Mouse (Mus musculus) neural tube, embryonic 11.5 days (tissue): Measurements from ENCODE around the gene Tmem247. TPM values are rescaled to one million over a fixed set of nuclear protein-coding genes. Genes with fewer than 3 reads are reported as not detected.

Experiments used
- ATAC-seq: fragments of 200-750 bp; cut with Nextera tagmentation; 2 replicates; pipeline ENCODE4 v1.8.0; 2017; ENCODE audit warnings: moderate number of reproducible peaks, mild to moderate bottlenecking, moderate TSS enrichment, moderate library complexity; ENCODE audit not compliant: insufficient read depth, low FRiP score, low TSS enrichment
- DNase-seq: peaks from one replicate; pipeline ENCODE4 v3.0.0-alpha.2; 2015; ENCODE audit warnings: low spot score
- H3K27ac ChIP-seq: fragments of 300-500 bp; sonication (generic); 2 replicates; pipeline ENCODE4 v1.5.1; 2014; ENCODE audit warnings: low read depth, mild to moderate bottlenecking, low read length
- H3K27me3 ChIP-seq: fragments of 300-500 bp; sonication (generic); 2 replicates; pipeline ENCODE4 v1.6.1; 2014; ENCODE audit warnings: mild to moderate bottlenecking, low read length, mixed read lengths; ENCODE audit not compliant: control insufficient read depth, insufficient read depth
- H3K36me3 ChIP-seq: fragments of 300-500 bp; sonication (generic); 2 replicates; pipeline ENCODE4 v1.6.1; 2014; ENCODE audit warnings: mild to moderate bottlenecking, low read length, moderate library complexity, mixed read lengths; ENCODE audit not compliant: control insufficient read depth, insufficient read depth
- H3K4me1 ChIP-seq: fragments of 300-500 bp; sonication (generic); 2 replicates; pipeline ENCODE4 v1.6.1; 2014; ENCODE audit warnings: low read length, mixed read lengths; ENCODE audit not compliant: control insufficient read depth, insufficient read depth
- H3K4me2 ChIP-seq: fragments of 300-500 bp; sonication (generic); 2 replicates; pipeline ENCODE4 v1.6.1; 2014; ENCODE audit warnings: low read depth, mild to moderate bottlenecking, moderate library complexity
- H3K4me3 ChIP-seq: fragments of 300-500 bp; sonication (generic); 2 replicates; pipeline ENCODE4 v1.5.1; 2014; ENCODE audit warnings: low read depth, low read length
- H3K9ac ChIP-seq: fragments of 300-500 bp; sonication (generic); 2 replicates; pipeline ENCODE4 v1.6.1; 2014; ENCODE audit warnings: mild to moderate bottlenecking, low read length
- H3K9me3 ChIP-seq: fragments of 300-500 bp; sonication (generic); 2 replicates; pipeline ENCODE4 v1.6.1; 2016; ENCODE audit warnings: low read length; ENCODE audit not compliant: control insufficient read depth
- WGBS: fragments of 180-500 bp; shearing (Covaris S2); extraction: QIAGEN DNeasy Blood & Tissue Kit; methylation state at CpG from one replicate; pipeline ENCODE4 v1.1.7; 2014; 5-methylcytosine and 5-hydroxymethylcytosine counted together
- polyA plus RNA-seq: library from polyadenylated mRNA; unstranded; fragments of >200 nt; fragmentation: Nextera tagmentation; extraction: Ambion mirVana; gene quantifications from 2 replicates; pipeline ENCODE4 v1.2.1, GENCODE M21; 2014

Gene Tmem247
- polyA plus RNA-seq, 1 experiment from 2014 or later = not detected

- 88% methylated on average over 5 of the region's 5 CpGs for WGBS
These were observed 17.3 kb upstream of the Tmem247 start for GRCm38 (mm10) chr17:86899821-86900220.

GRCm38 (mm10) chr17:86900564-86900963 is 16.6 kb upstream of the Tmem247 start:
- H3K27me3 ChIP-seq = no peaks in the 10 kb centered on the region
- ATAC-seq = no peak
- peaks cover 14% of the 10 kb centered on the region for H3K4me1 ChIP-seq
- WGBS = 88% methylated on average over 5 of the region's 5 CpGs
- DNase-seq = no peak
- no peaks in the 10 kb centered on the region for H3K36me3 ChIP-seq
- H3K27ac ChIP-seq = no peak overlapping the region
- no peak overlapping the region for H3K9ac ChIP-seq
- no peak overlapping the region for H3K4me2 ChIP-seq
- no peaks in the 10 kb centered on the region for H3K9me3 ChIP-seq
- no peak overlapping the region for H3K4me3 ChIP-seq

More at GRCm38 (mm10) chr17:86899821-86900220, 17.3 kb upstream of the Tmem247 start:
- ATAC-seq (no peak), DNase-seq (no peak)
- H3K27me3 ChIP-seq = no peaks in the 10 kb centered on the region
- peaks cover 11% of the 10 kb centered on the region for H3K4me1 ChIP-seq
- H3K9me3 ChIP-seq = no peaks in the 10 kb centered on the region
- no peak overlapping the region for H3K9ac ChIP-seq
- H3K36me3 ChIP-seq = no peaks in the 10 kb centered on the region
- H3K4me2 ChIP-seq = no peak overlapping the region
- H3K27ac ChIP-seq = no peak overlapping the region
- H3K4me3 ChIP-seq = no peak overlapping the region

GRCm38 (mm10) chr17:86902399-86903067 is 14.6 kb upstream of the Tmem247 start:
- no peak for ATAC-seq
- H3K9me3 ChIP-seq = no peaks in the 10 kb centered on the region
- no peak overlapping the region for H3K4me3 ChIP-seq
- no peak overlapping the region for H3K27ac ChIP-seq
- peaks cover 16% of the 10 kb centered on the region for H3K4me1 ChIP-seq
- DNase-seq = no peak
- H3K36me3 ChIP-seq = no peaks in the 10 kb centered on the region
- 93% methylated on average over 14 of the region's 14 CpGs for WGBS
- no peak overlapping the region for H3K4me2 ChIP-seq
- H3K9ac ChIP-seq = no peak overlapping the region
- no peaks in the 10 kb centered on the region for H3K27me3 ChIP-seq

- H3K9ac ChIP-seq = no peak overlapping the region
- ATAC-seq (peak; percentile 25; the same call in 1 of the 2 replicates), DNase-seq (peak; percentile 35)
- no peaks in the 10 kb centered on the region for H3K9me3 ChIP-seq
- H3K36me3 ChIP-seq = no peaks in the 10 kb centered on the region
- H3K27ac ChIP-seq = no peak overlapping the region
- no peaks in the 10 kb centered on the region for H3K27me3 ChIP-seq
- H3K4me2 ChIP-seq = no peak overlapping the region
- 27% methylated on average over 7 of the region's 7 CpGs for WGBS
- H3K4me3 ChIP-seq = no peak overlapping the region
- H3K4me1 ChIP-seq = peaks cover 16% of the 10 kb centered on the region
These were observed 13.6 kb upstream of the Tmem247 start for GRCm38 (mm10) chr17:86903596-86903995.

GRCm38 (mm10) chr17:86904206-86904605 is 12.9 kb upstream of the Tmem247 start:
- Histone ChIP-seq H3K27me3 (no peaks in the 10 kb centered on the region), H3K36me3 (no peaks in the 10 kb centered on the region), H3K4me3 (no peak overlapping the region), H3K27ac (no peak overlapping the region), H3K9me3 (no peaks in the 10 kb centered on the region), H3K9ac (no peak overlapping the region), H3K4me2 (no peak overlapping the region), H3K4me1 (peaks cover 16% of the 10 kb centered on the region)
- 64% methylated on average over 3 of the region's 3 CpGs for WGBS
- no peak for DNase-seq
- no peak for ATAC-seq

- H3K27me3 ChIP-seq = no peaks in the 10 kb centered on the region
- no peaks in the 10 kb centered on the region for H3K9me3 ChIP-seq
- peak; percentile 67 for DNase-seq
- H3K4me2 ChIP-seq = peak overlapping the region; percentile 17; the same call in 1 of the 2 replicates
- 0 out of 2 replicates have a peak overlapping the region, but pooled peaks have one; percentile 14 for H3K27ac ChIP-seq
- peak; percentile 43 for ATAC-seq
- no peak overlapping the region for H3K9ac ChIP-seq
- H3K4me1 ChIP-seq = peaks cover 16% of the 10 kb centered on the region
- WGBS = 25% methylated on average over 19 of the region's 19 CpGs
- H3K36me3 ChIP-seq = no peaks in the 10 kb centered on the region
- H3K4me3 ChIP-seq = no peak overlapping the region
These were observed 11.6 kb upstream of the Tmem247 start for GRCm38 (mm10) chr17:86905297-86906135.

- peak overlapping the region; percentile 17; the same call in 1 of the 2 replicates for H3K4me2 ChIP-seq
- no peaks in the 10 kb centered on the region for H3K36me3 ChIP-seq
- WGBS = 3% methylated on average over 9 of the region's 9 CpGs
- DNase-seq (peak; percentile 84), ATAC-seq (peak; percentile 7; the same call in 1 of the 2 replicates)
- H3K27me3 ChIP-seq = no peaks in the 10 kb centered on the region
- H3K27ac ChIP-seq = no peak overlapping the region
- H3K4me1 ChIP-seq = peaks cover 16% of the 10 kb centered on the region
- H3K4me3 ChIP-seq = no peak overlapping the region
- H3K9me3 ChIP-seq = no peaks in the 10 kb centered on the region
- H3K9ac ChIP-seq = no peak overlapping the region
These were observed 11.0 kb upstream of the Tmem247 start for GRCm38 (mm10) chr17:86906136-86906461.

GRCm38 (mm10) chr17:86906601-86907000 is 10.5 kb upstream of the Tmem247 start:
- Histone ChIP-seq H3K4me2 (no peak overlapping the region), H3K9me3 (no peaks in the 10 kb centered on the region), H3K27me3 (no peaks in the 10 kb centered on the region), H3K4me1 (peaks cover 16% of the 10 kb centered on the region), H3K4me3 (no peak overlapping the region), H3K9ac (no peak overlapping the region), H3K27ac (no peak overlapping the region), H3K36me3 (no peaks in the 10 kb centered on the region)
- no peak for DNase-seq
- ATAC-seq = no peak
- 31% methylated on average over 6 of the region's 6 CpGs for WGBS
